Mouse (Mus musculus): ENCODE measurements around the gene Tns4.

Tns4 gene

GRCm38 (mm10) chr11:99089077-99089601, at the start of gene Tns4:
Gene Tns4, minus strand, starts transcription at chr11:99089306.
- no peak for DNase-seq

- no peak for DNase-seq
Observed at GRCm38 (mm10) chr11:99137385-99137784, 48.3 kb upstream of the Tns4 start.

- no peak for DNase-seq
Observed at GRCm38 (mm10) chr11:99136961-99137360, 47.9 kb upstream of the Tns4 start.

- DNase-seq, result no peak
Observed at GRCm38 (mm10) chr11:99136361-99136760, 47.3 kb upstream of the Tns4 start.

- DNase-seq, result no peak
Observed at GRCm38 (mm10) chr11:99135047-99135440, 45.9 kb upstream of the Tns4 start.

- no peak for DNase-seq
Observed at GRCm38 (mm10) chr11:99134266-99135046, 45.4 kb upstream of the Tns4 start.

GRCm38 (mm10) chr11:99133285-99133897, 44.3 kb upstream of the Tns4 start:
- no peak for DNase-seq

- peak; percentile 55 for DNase-seq
Observed at GRCm38 (mm10) chr11:99132091-99132730, 43.1 kb upstream of the Tns4 start.

- DNase-seq, result no peak
Observed at GRCm38 (mm10) chr11:99131463-99131840, 42.3 kb upstream of the Tns4 start.

- DNase-seq, result no peak
Observed at GRCm38 (mm10) chr11:99130736-99131462, 41.8 kb upstream of the Tns4 start.

GRCm38 (mm10) chr11:99129287-99129686, 40.2 kb upstream of the Tns4 start:
- no peak for DNase-seq

- DNase-seq, result no peak
Observed at GRCm38 (mm10) chr11:99127785-99128682, 38.9 kb upstream of the Tns4 start.

GRCm38 (mm10) chr11:99126482-99127253, 37.6 kb upstream of the Tns4 start:
- DNase-seq, result peak; percentile 52

GRCm38 (mm10) chr11:99124635-99125029, 35.5 kb upstream of the Tns4 start:
- no peak for DNase-seq

GRCm38 (mm10) chr11:99123977-99124634, 35.0 kb upstream of the Tns4 start:
- peak; percentile 73 for DNase-seq

GRCm38 (mm10) chr11:99122703-99123102, 33.6 kb upstream of the Tns4 start:
- no peak for DNase-seq

GRCm38 (mm10) chr11:99121218-99121631, 32.1 kb upstream of the Tns4 start:
- no peak for DNase-seq

- DNase-seq, result peak; percentile 54
Observed at GRCm38 (mm10) chr11:99120524-99121217, 31.6 kb upstream of the Tns4 start.

GRCm38 (mm10) chr11:99118963-99119362, 29.9 kb upstream of the Tns4 start:
- no peak for DNase-seq

- no peak for DNase-seq
Observed at GRCm38 (mm10) chr11:99118420-99118819, 29.3 kb upstream of the Tns4 start.
